Mouse (Mus musculus): Measurements from ENCODE around the gene Gm34653. TPM values are rescaled to one million over a fixed set of nuclear protein-coding genes. Genes with fewer than 3 reads are reported as not detected.
A peak's percentile ranks its signal among the peaks of the same experiment; 100 is the strongest.
"Not testable (repeated sequence)": the region's sequence is repeated elsewhere in the genome, so short reads cannot be mapped to it uniquely, and the experiment has no call there.

Gene Gm34653
- polyA plus RNA-seq, 1 experiment: not detected

- H3K36me3 ChIP-seq (ENCODE audit: control insufficient read depth, insufficient read depth, low read length): no peaks in the 10 kb centered on the region
- peaks cover 5% of the 10 kb centered on the region for H3K4me1 ChIP-seq (ENCODE audit: control insufficient read depth, insufficient read depth, insufficient read length)
- H3K27me3 ChIP-seq (ENCODE audit: control insufficient read depth, insufficient read depth, low read length): no peaks in the 10 kb centered on the region
- no peak overlapping the region for H3K4me3 ChIP-seq (ENCODE audit: extremely low read depth, insufficient read depth, insufficient read length)
- no peak for DNase-seq (ENCODE audit: low read depth in 1 of 2, low spot score in 2 of 2)
- TF ChIP-seq CTCF (IDR thresholded peaks at IDR 0.05; ENCODE audit: extremely low read depth, insufficient read depth, insufficient read length, insufficient replicate concordance) (no peak), POLR2A (IDR thresholded peaks at IDR 0.05; ENCODE audit: low read depth, low read length) (no peak)
- no peak overlapping the region for H3K27ac ChIP-seq (ENCODE audit: insufficient read depth, low read length)
- 91% methylated on average over 7 of the region's 7 CpGs for WGBS
Measured at GRCm38 (mm10) chr2:34795426-34795825, 37.4 kb upstream of the Gm34653 start.

- Histone ChIP-seq H3K4me1 (ENCODE audit: control insufficient read depth, insufficient read depth, insufficient read length) (no peaks in the 10 kb centered on the region; the same call in 1 of the 2 replicates), H3K36me3 (ENCODE audit: control insufficient read depth, insufficient read depth, low read length) (no peaks in the 10 kb centered on the region), H3K4me3 (ENCODE audit: extremely low read depth, insufficient read depth, insufficient read length) (peak within 1 kb of the TSS; percentile 76), H3K27ac (ENCODE audit: insufficient read depth, low read length) (peak within 1 kb of the TSS; percentile 64), H3K27me3 (ENCODE audit: control insufficient read depth, insufficient read depth, low read length) (no peaks in the 10 kb centered on the region)
- DNase-seq (ENCODE audit: low read depth in 1 of 2, low spot score in 2 of 2): peak; percentile 65 to 84
- TF ChIP-seq POLR2A (IDR thresholded peaks at IDR 0.05; ENCODE audit: low read depth, low read length) (peak; percentile 74), CTCF (IDR thresholded peaks at IDR 0.05; ENCODE audit: extremely low read depth, insufficient read depth, insufficient read length, insufficient replicate concordance) (no peak)
- 2% methylated on average over 44 of the region's 44 CpGs for WGBS
Measured at GRCm38 (mm10) chr2:34799357-34800256, 33.2 kb upstream of the Gm34653 start, which contains the start of gene Rabepk. TSS of gene Rabepk (minus strand) at chr2:34799912.

- WGBS: 57% methylated on average over 7 of the region's 7 CpGs
Measured at GRCm38 (mm10) chr2:34800371-34800770, 32.4 kb upstream of the Gm34653 start.

GRCm38 (mm10) chr2:34801516-34802482 is 31.0 kb upstream of the Gm34653 start:
- peaks cover 2% of the 10 kb centered on the region; the same call in 1 of the 2 replicates for H3K4me1 ChIP-seq (ENCODE audit: control insufficient read depth, insufficient read depth, insufficient read length)
- 9% methylated on average over 39 of the region's 39 CpGs for WGBS

More at GRCm38 (mm10) chr2:34800371-34800770, 32.4 kb upstream of the Gm34653 start:
- no peak for DNase-seq (ENCODE audit: low read depth in 1 of 2, low spot score in 2 of 2)
- peaks cover under 1% of the 10 kb centered on the region; the same call in 1 of the 2 replicates for H3K36me3 ChIP-seq (ENCODE audit: control insufficient read depth, insufficient read depth, low read length)
- H3K4me1 ChIP-seq (ENCODE audit: control insufficient read depth, insufficient read depth, insufficient read length): no peaks in the 10 kb centered on the region; the same call in 1 of the 2 replicates
- TF ChIP-seq CTCF (IDR thresholded peaks at IDR 0.05; ENCODE audit: extremely low read depth, insufficient read depth, insufficient read length, insufficient replicate concordance) (no peak), POLR2A (IDR thresholded peaks at IDR 0.05; ENCODE audit: low read depth, low read length) (no peak)
- no peak overlapping the region for H3K27ac ChIP-seq (ENCODE audit: insufficient read depth, low read length)
- no peak overlapping the region for H3K4me3 ChIP-seq (ENCODE audit: extremely low read depth, insufficient read depth, insufficient read length)
- no peaks in the 10 kb centered on the region for H3K27me3 ChIP-seq (ENCODE audit: control insufficient read depth, insufficient read depth, low read length)

GRCm38 (mm10) chr2:34802565-34803245 is 30.1 kb upstream of the Gm34653 start:
- not testable (repeated sequence) for H3K4me1 ChIP-seq (ENCODE audit: control insufficient read depth, insufficient read depth, insufficient read length); DNase-seq (ENCODE audit: low read depth in 1 of 2, low spot score in 2 of 2); H3K36me3 ChIP-seq (ENCODE audit: control insufficient read depth, insufficient read depth, low read length); H3K27me3 ChIP-seq (ENCODE audit: control insufficient read depth, insufficient read depth, low read length)
- Histone ChIP-seq H3K27ac (ENCODE audit: insufficient read depth, low read length) (peak overlapping the region; percentile 80), H3K4me3 (ENCODE audit: extremely low read depth, insufficient read depth, insufficient read length) (peak overlapping the region; percentile 84)
- WGBS: under 1% methylated on average over 32 of the region's 32 CpGs

More at GRCm38 (mm10) chr2:34801516-34802482, 31.0 kb upstream of the Gm34653 start:
- Histone ChIP-seq H3K4me3 (ENCODE audit: extremely low read depth, insufficient read depth, insufficient read length) (peak overlapping the region; percentile 84), H3K27me3 (ENCODE audit: control insufficient read depth, insufficient read depth, low read length) (no peaks in the 10 kb centered on the region), H3K27ac (ENCODE audit: insufficient read depth, low read length) (peak overlapping the region; percentile 80), H3K36me3 (ENCODE audit: control insufficient read depth, insufficient read depth, low read length) (peaks cover 5% of the 10 kb centered on the region; the same call in 1 of the 2 replicates)
- DNase-seq (ENCODE audit: low read depth in 1 of 2, low spot score in 2 of 2): peak; percentile 96 to 98
- TF ChIP-seq CTCF (IDR thresholded peaks at IDR 0.05; ENCODE audit: extremely low read depth, insufficient read depth, insufficient read length, insufficient replicate concordance): no peak
- TF ChIP-seq POLR2A (IDR thresholded peaks at IDR 0.05; ENCODE audit: low read depth, low read length): peak; percentile 83

GRCm38 (mm10) chr2:34803746-34804145 is 29.1 kb upstream of the Gm34653 start:
- Histone ChIP-seq H3K36me3 (ENCODE audit: control insufficient read depth, insufficient read depth, low read length) (peaks cover 11% of the 10 kb centered on the region), H3K27me3 (ENCODE audit: control insufficient read depth, insufficient read depth, low read length) (no peaks in the 10 kb centered on the region), H3K4me1 (ENCODE audit: control insufficient read depth, insufficient read depth, insufficient read length) (peaks cover 2% of the 10 kb centered on the region; the same call in 1 of the 2 replicates), H3K4me3 (ENCODE audit: extremely low read depth, insufficient read depth, insufficient read length) (no peak overlapping the region), H3K27ac (ENCODE audit: insufficient read depth, low read length) (no peak overlapping the region)
- DNase-seq (ENCODE audit: low read depth in 1 of 2, low spot score in 2 of 2): no peak
- whole genome bisulfite sequencing: 83% methylated on average over 3 of the region's 3 CpGs
- TF ChIP-seq CTCF (IDR thresholded peaks at IDR 0.05; ENCODE audit: extremely low read depth, insufficient read depth, insufficient read length, insufficient replicate concordance) (no peak), POLR2A (IDR thresholded peaks at IDR 0.05; ENCODE audit: low read depth, low read length) (no peak)

Measured in spleen, adult 2 months (tissue).